Mouse (Mus musculus) bone marrow, adult 2 months (tissue): ENCODE measurements at regions not wholly inside any gene's neighbourhood (a gene's known extent, or its start where the extent isn't known, plus 50 kb on each side); places are given as distances from the start of the nearest gene placed in this dataset.

Experiments
- CTCF ChIP-seq: fragments of 200-500 bp; IDR thresholded peaks from 2 replicates; pipeline ENCODE4 v1.5.1; 2011; ENCODE audit warnings: low read length, control low read depth; ENCODE audit not compliant: control insufficient read depth, insufficient read depth
- POLR2A ChIP-seq: fragments of 200-500 bp; IDR thresholded peaks from 2 replicates; pipeline ENCODE4 v1.6.1; 2011; ENCODE audit warnings: low read depth, mild to moderate bottlenecking, control low read depth, low read length, borderline replicate concordance; ENCODE audit not compliant: control insufficient read depth

- no peak for TF ChIP-seq POLR2A
- TF ChIP-seq CTCF: peak; percentile 92
These were observed 150.6 kb downstream of the Cct6b start for GRCm38 (mm10) chr11:82613503-82613902.
